Mouse (Mus musculus): ENCODE results near the gene Zswim8. TPM values are rescaled to one million over a fixed set of nuclear protein-coding genes. Genes with fewer than 3 reads are reported as not detected.

The Zswim8 gene
- polyA plus RNA-seq, 1 experiment from 2014 or later: 18.2 TPM

Small RNA genes within 50 kb of the gene (microRNA-seq; reads per million reads assigned to microRNA genes)
- not detected for gene Mir6946

Other genes starting within 250 kb of the Zswim8 start
- gene Anxa7, start 227.4 kb upstream of the Zswim8 start, polyA plus RNA-seq (2015; fragmentation: Nextera tagmentation; extraction: Ambion mirVana): 40.6 and 44.8 TPM in 2 replicates
- gene Mss51, start 210.7 kb upstream of the Zswim8 start, polyA plus RNA-seq (2015; fragmentation: Nextera tagmentation; extraction: Ambion mirVana): 0.45 and 0.56 TPM in 2 replicates
- 30.6 and 34.9 TPM in 2 replicates for gene Ppp3cb, start 161.0 kb upstream of the Zswim8 start, polyA plus RNA-seq (2015; fragmentation: Nextera tagmentation; extraction: Ambion mirVana)
- gene Usp54, start 66.5 kb upstream of the Zswim8 start, polyA plus RNA-seq (2015; fragmentation: Nextera tagmentation; extraction: Ambion mirVana): 4.0 and 4.8 TPM in 2 replicates
- 10.2 and 11.6 TPM in 2 replicates for gene Myoz1, start 51.0 kb upstream of the Zswim8 start, polyA plus RNA-seq (2015; fragmentation: Nextera tagmentation; extraction: Ambion mirVana)
- gene Synpo2l, start 39.2 kb upstream of the Zswim8 start, polyA plus RNA-seq (2015; fragmentation: Nextera tagmentation; extraction: Ambion mirVana): 167 and 174 TPM in 2 replicates
- gene Sec24c, start 33.2 kb upstream of the Zswim8 start, polyA plus RNA-seq (2015; fragmentation: Nextera tagmentation; extraction: Ambion mirVana): 57.3 and 82.4 TPM in 2 replicates
- 19.0 and 23.9 TPM in 2 replicates for gene Fut11, start 12.6 kb upstream of the Zswim8 start, polyA plus RNA-seq (2015; fragmentation: Nextera tagmentation; extraction: Ambion mirVana)
- gene Chchd1, start 4.5 kb upstream of the Zswim8 start, polyA plus RNA-seq (2015; fragmentation: Nextera tagmentation; extraction: Ambion mirVana): 159 and 218 TPM in 2 replicates
- gene Ndst2, start 27.0 kb downstream of the Zswim8 start, polyA plus RNA-seq (2015; fragmentation: Nextera tagmentation; extraction: Ambion mirVana): 13.8 and 17.8 TPM in 2 replicates
- 75.7 and 76.8 TPM in 2 replicates for gene Camk2g, start 86.5 kb downstream of the Zswim8 start, polyA plus RNA-seq (2015; fragmentation: Nextera tagmentation; extraction: Ambion mirVana)
- gene Plau, start 129.1 kb downstream of the Zswim8 start, polyA plus RNA-seq (2015; fragmentation: Nextera tagmentation; extraction: Ambion mirVana): 1.4 and 1.9 TPM in 2 replicates
- 82.2 and 89.1 TPM in 2 replicates for gene Vcl, start 221.8 kb downstream of the Zswim8 start, polyA plus RNA-seq (2015; fragmentation: Nextera tagmentation; extraction: Ambion mirVana)